Mouse (Mus musculus): Measurements from ENCODE around the gene Arhgap27.

Arhgap27 gene

DNA sequence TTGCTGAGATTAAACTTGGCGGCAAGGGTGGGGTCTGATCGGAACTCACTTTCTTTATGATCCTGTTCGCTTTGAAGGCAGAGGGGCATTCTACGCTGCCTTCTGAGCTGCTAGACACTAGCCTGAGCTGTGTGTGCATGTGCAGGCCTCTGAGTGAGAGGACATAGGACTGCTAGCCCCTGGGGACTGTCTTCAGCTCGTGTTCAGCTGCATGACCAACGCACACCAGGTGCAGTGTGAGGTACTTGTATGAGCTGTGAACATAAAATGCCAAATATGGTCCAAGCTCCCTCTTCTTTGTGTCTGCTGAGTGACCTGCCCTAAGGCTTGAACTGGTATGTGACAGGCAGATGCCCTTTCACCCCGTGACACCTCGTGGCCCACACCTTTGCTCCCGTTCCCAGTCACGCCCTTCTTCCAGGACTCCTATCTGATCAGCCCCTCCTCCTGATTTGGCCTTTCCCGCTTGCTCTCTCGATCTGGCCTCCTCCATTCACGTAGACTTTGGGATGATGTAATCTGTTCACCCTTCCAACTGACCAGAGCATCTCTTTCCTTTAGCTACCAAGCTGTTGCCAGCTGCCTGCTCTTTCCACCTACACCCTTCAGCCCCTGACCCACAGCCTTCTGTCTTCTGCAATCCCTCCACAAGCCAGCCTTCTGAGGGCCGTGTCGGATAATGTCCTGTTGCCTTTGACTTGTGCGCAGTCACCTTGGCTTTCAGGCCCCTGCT, 6.4 kb downstream of the Arhgap27 start:
- DNase-seq (ENCODE audit: low spot score in 2 of 2): no peak

DNA sequence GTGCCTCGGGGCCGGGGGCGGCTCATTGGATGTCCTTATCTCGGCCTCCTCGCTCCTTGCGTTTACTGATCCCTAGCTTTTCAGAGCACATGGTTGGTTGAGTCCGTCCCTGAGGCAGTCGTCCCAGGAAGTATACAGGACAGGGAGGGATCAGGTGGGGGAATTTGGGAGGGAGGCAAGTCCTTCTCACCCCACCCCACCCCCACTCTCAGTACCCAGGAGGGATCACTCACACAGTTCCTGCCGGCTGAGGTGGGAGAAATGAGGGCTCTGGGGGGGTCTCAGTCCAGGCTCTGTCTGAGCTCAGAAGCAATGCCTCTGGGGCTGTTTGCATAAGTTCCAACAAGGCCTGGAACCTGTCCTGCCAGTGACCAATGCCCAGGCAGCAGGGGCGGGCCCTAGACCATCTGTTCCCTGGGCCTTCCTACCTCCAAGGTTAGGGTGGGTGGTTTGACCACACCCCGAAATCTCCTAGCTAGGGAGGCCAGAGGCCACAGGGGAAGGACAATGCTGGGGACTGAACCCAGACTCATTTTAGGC, 7.4 kb downstream of the Arhgap27 start:
- no peak for DNase-seq (ENCODE audit: low spot score in 2 of 2)

DNA sequence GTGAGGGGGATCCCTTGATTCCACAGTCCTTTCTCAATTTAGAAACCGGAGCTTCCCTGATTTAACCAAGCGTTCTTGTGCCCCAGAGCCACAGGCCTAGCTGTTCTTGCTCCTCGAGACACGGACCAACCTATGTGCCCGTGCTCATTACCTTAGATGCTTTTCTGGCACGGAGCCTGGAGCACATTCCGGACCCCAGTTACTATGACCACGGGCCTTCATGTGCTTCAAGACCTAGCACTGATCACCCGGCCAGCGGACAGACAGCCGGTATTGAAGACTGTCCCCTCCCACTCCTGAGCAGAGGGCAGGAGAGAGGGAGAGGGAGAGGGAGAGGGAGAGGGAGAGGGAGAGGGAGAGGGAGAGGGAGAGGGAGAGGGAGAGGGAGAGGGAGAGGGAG, 8.2 kb downstream of the Arhgap27 start:
- no peak for DNase-seq (ENCODE audit: low spot score in 2 of 2)

DNA sequence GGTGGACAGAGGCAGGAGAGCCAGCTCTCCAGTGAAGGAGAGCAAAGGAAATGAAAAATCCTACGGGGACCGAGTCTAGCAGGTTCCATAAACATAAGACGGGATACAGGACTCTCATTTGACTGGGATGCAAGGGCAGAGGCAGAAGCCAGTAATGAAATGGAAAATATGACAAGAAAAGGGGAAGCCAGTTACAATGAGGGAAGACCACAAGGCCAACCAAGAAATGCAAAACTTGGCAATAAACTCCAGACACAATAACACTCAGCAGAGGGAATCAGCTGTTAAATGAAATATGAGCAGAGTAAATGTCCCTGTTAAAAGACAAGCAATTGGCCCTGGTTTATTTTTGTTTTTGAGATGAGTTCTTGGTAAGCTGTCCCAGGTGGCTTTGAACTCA, 9.5 kb downstream of the Arhgap27 start:
- DNase-seq (ENCODE audit: low spot score in 2 of 2): no peak

DNA sequence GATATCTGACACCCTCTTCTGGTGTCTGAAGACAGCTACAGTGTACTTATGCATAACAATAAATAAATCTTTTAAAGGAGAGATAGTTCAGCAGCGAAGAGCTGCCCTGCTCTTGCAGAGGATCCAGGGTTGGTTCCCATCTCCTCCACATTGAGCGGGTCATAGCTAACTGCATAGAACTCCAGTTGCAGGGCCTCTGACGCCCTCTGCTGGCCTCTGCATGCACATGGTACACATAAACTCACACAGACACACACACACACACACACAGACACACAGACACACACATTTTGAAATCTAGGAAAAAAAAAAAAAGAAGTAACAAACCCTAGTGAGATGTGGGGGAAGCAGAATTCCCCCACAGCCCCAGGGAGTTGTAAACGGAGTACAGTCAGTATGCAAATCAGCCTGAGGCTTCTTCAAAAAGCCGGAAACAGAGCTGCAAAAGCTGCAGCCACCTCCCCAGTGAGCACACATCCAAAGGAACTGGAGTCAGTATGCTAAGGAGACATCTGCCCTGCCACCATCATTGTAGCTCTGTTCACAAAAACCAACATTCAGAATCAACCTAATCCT, 11.2 kb downstream of the Arhgap27 start:
- DNase-seq (ENCODE audit: low spot score in 2 of 2): no peak

DNA sequence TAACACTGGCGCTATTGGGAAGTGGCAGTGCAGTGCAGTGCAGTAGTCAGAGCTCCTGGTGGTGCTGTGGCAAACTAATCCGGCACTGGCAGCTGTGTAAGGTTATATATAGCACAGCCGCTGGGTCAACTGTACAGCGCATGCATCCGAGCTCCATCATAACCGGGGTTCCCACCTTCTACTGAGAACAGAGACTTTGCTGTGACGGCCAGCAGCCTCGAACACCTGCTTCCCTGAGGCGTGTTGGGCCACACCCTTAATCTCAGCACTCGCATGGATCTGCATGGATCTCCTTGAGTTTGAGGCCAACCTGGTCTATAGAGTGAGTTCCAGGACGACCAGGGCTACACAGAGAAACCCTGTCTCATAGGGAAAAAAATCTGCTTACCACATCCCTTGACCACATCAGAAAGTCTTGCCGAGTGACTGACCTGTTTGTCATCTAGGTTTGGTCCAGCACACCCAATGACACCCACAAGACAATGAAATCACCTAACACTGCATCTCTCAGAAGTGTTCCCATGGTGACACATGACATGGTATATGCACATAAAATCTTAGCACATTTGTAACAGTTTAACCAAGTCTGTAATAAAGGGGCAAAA, 12.7 kb downstream of the Arhgap27 start:
- DNase-seq (ENCODE audit: low spot score in 2 of 2): no peak

DNA sequence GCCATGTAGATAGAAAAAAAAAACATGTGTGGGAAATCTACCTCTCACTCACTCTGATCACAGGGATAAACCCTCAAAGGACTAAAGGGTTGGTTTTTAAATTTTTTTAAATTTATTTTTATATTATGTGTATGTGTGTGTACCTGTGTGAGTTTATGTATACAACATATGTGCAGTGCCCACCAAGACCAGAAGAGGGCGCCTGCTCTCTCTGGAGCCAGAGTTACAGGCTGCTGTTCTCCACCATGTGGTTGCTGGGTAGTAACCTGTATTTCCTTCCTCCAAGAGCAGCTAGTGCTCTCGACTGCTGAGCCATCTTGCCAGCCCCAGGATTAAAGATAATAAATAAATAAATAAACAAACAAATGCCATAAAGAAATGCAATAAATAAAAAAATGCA, 13.8 kb downstream of the Arhgap27 start:
- DNase-seq (ENCODE audit: low spot score in 2 of 2): no peak

DNA sequence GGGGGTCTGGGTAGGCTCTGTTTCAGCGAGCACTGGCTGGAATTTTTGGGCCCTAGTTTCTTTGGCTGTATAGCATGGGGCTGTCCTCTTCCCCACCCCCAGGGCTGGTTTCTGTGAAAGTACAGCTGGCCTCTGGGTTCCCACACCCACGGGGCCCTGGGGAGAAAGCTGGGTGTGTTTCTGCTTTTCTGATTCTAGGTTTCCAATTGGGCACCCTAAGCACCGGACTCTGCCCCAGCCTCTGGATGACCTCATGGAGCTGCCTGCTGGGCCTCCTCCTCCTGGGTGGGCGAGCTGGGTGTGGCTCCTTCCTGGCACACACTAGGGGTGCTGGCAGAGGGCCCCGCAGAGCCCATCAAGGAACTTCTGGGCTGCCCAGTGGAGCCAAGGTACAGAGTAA, 16.8 kb downstream of the Arhgap27 start:
- DNase-seq (ENCODE audit: low spot score in 2 of 2): peak in 1 of 2 experiments; percentile 58

DNA sequence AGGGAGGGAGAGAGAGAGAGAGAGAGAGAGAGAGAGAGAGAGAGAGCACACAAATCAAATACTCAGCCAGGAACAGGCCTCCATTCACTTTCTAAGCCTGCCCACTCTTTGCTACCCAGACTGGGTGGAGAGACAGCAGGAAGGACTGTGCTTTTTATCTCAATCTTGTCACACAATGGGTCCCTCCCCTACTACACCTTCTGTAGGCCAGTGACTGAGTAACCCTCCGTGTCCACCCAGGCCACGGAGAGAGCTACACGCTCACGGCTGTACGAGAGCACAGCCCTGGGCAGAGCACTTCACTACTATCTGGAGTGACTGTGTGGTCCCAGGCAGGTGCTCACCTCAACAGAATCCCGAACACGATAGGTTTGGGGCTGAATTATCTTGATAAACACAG, 17.3 kb downstream of the Arhgap27 start:
- no peak for DNase-seq (ENCODE audit: low spot score in 2 of 2)

DNA sequence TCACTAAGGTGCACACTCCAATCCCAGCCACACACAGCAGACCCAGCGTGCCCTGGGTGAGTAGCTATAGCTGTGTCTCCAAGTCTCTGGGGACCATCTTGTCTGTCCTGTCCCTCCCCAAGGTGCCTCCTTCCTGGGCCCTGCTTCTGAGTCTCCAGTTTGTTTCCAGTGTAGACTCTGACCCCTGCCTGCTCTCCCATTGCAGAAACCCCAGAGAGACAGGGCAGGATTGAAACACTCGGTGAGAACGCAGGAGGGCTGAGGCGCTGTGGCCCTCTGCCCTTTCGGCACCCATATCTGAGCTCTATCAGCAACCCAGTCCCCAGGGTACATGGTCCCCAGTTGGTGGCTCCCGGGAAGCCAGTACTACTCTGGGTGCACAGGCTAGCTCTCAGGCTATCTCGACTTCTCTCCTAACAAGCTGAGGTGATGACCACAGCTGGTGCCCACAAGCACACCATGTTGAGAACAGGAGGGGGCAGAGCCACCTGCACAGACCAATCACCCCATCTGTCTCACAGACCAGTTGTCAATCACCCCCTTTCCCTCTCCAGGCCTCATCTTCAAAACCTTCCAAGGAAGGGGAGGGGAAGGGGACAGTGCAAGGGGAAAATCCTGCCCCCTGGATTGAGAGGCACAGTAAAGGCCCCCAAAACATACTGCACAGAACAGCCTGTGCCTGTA, 17.9 kb downstream of the Arhgap27 start:
- DNase-seq (ENCODE audit: low spot score in 2 of 2): no peak

DNA sequence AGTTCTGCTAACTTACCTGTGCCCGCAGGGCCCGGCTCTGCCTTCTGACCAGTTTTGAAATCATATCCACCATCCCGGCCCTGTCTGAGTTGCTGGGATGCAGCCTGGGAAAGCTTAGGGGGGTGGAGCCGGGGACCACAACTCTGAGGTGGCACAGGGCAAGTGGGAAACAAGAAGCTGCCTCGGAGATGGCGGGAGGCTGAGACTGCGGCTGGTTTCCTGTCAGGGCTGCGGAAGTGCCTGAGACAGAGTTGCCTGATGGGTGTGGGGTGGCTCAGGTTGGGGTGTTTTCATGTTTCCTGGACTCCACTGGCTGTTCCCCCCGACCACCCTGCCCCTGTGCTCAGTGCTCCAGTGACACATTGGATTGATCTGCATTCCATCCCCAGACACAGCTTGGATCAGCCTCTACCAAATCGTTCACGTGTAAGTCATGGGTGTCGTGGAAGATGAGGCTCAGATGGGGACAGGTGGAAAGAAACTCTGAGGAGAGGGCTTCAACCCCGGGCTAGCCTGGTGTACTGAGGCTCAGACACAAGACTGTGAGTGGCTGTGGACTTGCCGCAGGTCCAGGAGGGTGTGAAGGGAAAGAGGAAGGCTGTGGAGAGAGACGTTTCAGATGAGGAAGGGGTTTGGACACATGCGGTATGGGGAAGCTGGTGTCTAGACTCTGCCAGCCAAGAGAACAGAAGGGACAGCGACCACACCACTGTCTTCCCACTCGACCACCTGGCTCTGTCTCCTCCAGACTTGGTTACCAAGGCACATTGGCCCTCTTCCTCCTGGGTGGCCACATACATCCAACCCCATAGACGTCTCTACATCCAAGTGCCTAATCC, 18.8 kb downstream of the Arhgap27 start:
- DNase-seq (ENCODE audit: low spot score in 2 of 2): peak; percentile 46 to 55

DNA sequence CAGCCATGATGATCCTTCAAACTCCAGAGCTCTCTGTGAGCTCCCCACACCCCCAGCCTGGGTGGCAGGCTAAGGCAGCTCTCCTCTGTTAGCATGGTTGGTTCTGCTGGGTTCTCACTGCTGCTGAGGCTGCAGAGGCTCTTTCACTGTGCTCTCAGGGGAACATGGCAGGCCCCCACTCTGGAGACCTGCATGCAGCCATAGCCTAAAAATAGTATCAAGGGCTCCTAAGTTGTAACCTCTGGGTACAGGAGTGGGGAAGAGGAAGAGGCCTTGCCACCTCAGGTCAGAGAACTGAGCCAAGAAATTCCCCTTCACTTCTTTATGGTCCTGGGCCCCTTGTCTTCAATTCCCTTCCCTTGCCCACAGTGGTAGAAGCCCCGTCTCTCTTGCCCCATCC, 19.6 kb downstream of the Arhgap27 start:
- no peak for DNase-seq (ENCODE audit: low spot score in 2 of 2)

DNA sequence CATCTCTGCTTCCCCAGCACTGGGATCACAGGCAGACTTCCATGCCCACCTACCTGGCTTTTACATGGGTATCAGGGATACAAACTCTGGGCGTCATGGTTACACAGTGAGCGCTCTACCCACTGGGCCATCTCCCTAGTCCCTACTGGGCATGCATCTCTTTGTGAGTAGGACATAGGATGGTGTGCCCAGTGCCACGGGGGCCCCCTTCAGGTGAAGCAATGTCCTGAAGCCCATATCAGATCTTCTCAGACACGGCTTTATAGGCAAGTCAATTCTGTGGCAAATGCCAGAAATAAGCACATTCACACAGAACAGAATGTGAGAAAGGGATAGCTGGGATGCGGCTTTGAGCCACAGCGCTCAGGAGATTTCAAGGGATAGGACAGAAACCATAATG, 20.4 kb downstream of the Arhgap27 start:
- no peak for DNase-seq (ENCODE audit: low spot score in 2 of 2)

DNA sequence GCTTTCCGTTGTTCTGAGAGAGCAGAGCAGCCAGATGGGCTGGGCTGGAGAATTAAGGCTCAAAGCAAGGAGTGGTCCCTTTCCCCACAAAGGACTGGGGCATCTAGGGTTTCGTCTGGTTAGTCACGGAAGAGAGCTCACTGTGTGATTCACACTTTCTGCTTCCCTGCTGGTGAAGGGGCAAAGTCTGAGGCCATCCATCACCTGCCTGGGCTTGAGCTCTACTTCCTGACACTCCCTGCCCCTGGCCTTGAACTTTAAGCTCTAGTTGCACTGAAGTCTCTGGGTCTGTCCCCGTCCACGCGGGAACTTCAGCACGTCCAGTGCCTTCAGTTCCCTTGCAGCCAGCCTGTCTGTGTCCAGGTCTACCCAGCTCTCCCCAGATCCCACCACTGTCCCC, 22.8 kb downstream of the Arhgap27 start:
- DNase-seq (ENCODE audit: low spot score in 2 of 2): no peak

DNA sequence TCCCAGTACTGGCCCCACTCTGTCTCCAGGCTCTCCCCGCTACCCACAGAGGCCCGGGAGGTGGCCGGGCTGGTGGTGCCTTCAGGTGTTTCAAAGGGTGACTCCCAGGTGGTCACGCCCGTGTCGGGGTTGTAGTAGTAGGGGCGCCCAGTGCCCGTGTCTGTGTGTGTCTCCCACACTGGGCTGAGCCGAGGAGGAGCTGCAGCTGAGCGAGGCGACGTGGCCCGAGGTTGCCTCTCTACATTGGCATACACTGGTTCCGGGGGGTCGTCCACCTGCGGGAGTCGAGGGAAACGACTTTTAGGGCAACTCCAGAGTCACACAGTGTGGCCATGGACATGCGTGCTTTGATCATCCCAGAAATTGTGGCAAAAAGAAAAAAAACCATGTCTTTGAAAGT, 23.4 kb downstream of the Arhgap27 start:
- DNase-seq (ENCODE audit: low spot score in 2 of 2): no peak

DNA sequence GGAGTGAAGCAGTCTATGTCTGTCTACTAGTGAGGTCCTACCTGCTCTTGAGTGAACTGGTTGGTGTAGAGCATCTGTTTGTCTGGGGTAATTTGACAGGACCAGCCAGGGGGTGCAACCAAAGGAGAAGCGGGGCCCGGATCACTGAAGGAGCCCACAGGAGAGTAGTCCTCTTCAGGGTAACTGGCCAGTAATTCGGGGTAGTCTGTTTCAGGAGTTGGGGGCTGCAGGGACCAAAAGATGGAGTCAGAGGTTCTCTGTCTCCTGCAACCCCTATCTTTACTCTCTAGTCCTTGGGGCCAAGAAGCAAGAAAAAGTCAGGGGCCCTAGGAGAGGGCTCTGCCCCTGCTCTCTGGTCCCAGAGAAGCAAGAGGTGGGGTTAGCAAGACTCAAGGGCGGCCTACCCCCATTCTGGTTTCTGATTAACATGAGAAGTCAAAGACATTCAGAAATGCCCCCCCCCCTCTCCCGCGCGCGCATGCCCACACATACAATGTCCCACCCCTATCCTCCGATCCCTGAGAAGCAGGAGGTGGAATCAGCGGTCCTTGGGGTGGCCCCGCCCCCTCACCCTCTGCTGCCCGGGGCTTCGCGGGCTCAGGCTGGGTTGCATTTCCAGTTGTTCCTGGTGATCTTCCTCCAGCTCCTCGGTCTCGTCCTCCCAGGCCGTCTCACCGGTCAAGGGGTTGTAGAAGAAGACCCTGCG, 23.9 kb downstream of the Arhgap27 start:
- no peak for DNase-seq (ENCODE audit: low spot score in 2 of 2)

DNA sequence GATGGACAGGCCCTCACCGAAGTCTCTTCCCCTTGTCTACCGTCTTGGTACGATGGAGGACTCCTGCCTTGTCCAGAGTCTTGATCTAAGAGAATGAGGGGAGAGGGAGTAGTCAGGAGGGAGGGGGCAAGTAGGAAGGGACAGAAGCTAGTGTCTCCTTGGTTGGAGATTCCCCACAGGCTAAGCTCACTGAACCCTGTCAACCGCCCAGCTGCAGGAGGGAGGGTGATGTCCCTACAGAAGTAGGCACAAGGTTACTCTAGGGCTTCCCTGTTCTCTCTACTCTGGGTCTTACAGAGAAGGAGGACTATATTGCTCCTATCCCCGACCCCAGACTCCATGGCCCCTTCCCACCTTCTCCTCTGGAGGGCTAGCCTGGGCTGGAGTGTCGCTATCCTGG, 24.8 kb downstream of the Arhgap27 start:
- no peak for DNase-seq (ENCODE audit: low spot score in 2 of 2)

DNA sequence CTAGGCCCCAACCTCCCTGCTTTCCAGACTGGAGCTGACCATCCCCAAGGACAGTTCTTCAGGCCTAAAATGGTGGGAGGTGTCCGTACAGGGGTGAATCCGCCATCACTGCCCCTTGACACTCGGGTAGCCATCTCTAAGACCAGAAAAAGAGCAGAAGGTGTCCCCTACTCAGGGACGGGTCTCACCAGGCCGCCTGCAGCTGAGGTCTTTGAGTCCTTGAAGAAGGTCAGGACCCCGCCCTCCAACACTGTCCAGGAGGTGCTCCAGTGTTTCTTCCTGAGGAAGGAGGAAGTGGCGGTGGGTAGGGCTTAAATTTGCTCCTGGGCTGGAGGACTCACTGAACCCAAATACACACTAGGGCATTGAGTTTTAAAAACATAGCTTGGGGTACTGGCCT, 25.4 kb downstream of the Arhgap27 start:
- DNase-seq (ENCODE audit: low spot score in 2 of 2): no peak

DNA sequence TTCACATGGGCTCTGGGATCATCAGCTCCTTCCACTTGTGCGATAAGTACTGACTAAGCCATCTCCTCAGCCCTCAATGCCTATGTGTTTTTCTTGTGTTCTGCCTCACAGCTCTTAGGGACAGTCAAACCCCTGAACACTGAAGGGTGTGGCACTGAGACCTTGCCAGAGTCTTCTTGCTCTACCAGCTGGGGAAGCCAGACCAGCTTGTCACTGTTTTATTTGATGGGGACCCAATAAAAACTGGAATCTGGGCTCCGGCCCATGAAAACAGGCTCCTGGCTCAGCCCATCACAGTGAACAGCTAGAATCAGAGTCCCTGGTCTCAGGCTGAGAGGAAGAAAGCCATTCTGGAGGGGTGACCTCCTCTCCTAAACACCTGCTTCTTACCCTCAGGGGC, 26.3 kb downstream of the Arhgap27 start:
- DNase-seq (ENCODE audit: low spot score in 2 of 2): no peak

DNA sequence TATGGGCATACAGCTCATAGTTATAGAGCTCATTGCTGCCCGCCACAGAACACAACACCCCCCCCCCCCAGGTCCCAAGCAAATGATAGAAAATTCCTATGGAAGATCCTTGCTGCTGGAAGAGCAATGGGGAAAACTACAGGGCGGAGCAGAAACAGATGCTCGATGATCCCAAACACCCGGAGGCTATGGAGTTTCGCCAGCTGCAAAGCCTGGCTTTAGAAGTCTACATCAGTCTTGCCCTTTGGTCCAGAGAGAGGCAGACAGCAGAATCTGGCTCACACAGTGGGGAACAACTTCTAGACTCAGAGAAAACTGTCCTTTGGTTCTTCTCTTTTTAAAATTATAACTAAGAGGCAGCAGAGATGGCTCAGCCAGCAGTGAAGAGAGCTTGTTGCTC, 27.9 kb downstream of the Arhgap27 start:
- DNase-seq (ENCODE audit: low spot score in 2 of 2): no peak

DNA sequence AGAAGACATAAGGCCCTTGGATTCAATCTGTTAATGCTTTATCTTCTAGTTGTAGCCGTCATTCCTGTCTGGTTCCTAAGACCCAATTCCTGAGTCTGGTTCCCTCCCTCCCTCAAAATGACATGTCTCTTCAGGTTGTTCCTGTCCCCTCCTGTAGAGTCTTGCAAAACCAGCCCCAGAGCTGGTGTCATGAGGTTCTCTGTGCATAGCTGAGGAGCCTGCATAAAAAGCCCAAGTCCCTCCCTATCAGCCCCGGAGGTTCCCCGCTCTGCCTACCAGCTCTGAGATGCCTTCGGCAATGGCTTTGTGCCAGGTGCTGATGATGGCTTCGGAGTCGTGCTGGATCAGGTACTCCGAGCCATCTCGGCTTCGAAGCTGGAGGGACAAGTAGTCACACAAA, 28.6 kb downstream of the Arhgap27 start:
- no peak for DNase-seq (ENCODE audit: low spot score in 2 of 2)
